Mouse (Mus musculus) heart, adult 2 months (tissue): ENCODE results near the gene Ak5.

Experiments used
- CTCF ChIP-seq: fragments of 200-600 bp; IDR thresholded peaks from 2 replicates; pipeline ENCODE4 v1.8.1; 2022; ENCODE audit warnings: antibody characterized with exemption, mild to moderate bottlenecking, moderate library complexity
- EP300 ChIP-seq: fragments of 200-500 bp; IDR thresholded peaks from 2 replicates; pipeline ENCODE4 v1.6.1; 2011; ENCODE audit warnings: low read depth, low read length, control low read depth; ENCODE audit not compliant: insufficient read depth
- POLR2A ChIP-seq: fragments of 200-500 bp; IDR thresholded peaks from 2 replicates; pipeline ENCODE4 v1.6.1; 2011; ENCODE audit warnings: mild to moderate bottlenecking, low read depth, low read length, control low read depth; ENCODE audit not compliant: insufficient read depth

- no peak for TF ChIP-seq EP300
- TF ChIP-seq POLR2A: no peak
- no peak for TF ChIP-seq CTCF
Measured at GRCm38 (mm10) chr3:152586191-152586590, 82.0 kb downstream of the Ak5 start.
